16 mouse cellular contexts compared by ENCODE assay signal in the genomic region with DNA sequence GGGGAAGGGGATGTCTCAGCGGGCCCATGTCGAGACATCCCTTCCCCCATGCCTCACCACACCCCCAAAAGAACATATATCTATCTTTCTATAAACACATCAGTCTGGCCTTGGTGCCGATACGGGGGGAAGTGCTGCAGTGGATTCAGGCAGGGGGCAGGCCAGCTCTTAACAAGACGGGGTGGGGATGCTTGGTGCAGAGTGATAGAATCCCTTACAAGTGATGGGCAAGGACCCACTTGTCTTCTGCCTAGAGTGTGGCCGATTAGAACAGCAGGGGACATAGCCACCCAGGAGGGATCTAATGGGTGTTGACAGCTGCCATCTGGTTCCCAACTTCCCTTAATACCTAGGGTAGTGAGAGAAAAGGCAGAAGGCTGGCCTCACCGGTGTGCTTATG. TPM values are rescaled to one million over a fixed set of nuclear protein-coding genes. Genes with fewer than 3 reads are reported as not detected.
DNase-seq lines count a peak whose midpoint lies in the region; ATAC-seq lines count a peak whose summit lies in the region.
"Had no signal": no experiment of that assay in that cellular context is flagged by ENCODE, and none has a peak within 500 bp of the region (broad histone marks: within the 10 kb centered on the region; RNA-seq: fewer than 3 reads in every experiment).

No protein-coding gene starts in this region.

- H3K9me3 ChIP-seq in heart, embryonic 16.5 days (replicated peaks; ENCODE audit: control insufficient read depth, low read length): no peaks in the 10 kb centered on the region
- H3K9me3 ChIP-seq in lung, embryonic 15.5 days: no peaks in the 10 kb centered on the region
- H3K9me3 ChIP-seq in stomach, embryonic 14.5 days (ENCODE audit: control insufficient read depth, low read depth, low read length): no peaks in the 10 kb centered on the region
- H3K9me3 ChIP-seq in midbrain, embryonic 16.5 days (replicated peaks; ENCODE audit: control insufficient read depth, low read length, poor library complexity, severe bottlenecking): no peaks in the 10 kb centered on the region
- H3K9me3 ChIP-seq: forebrain, embryonic 15.5 days had no signal

- H3K27ac ChIP-seq in heart, embryonic 16.5 days (ENCODE audit: low read length): peak overlapping the region; percentile 60; the same call in 1 of the 2 replicates
- peak overlapping the region; percentile 81; the same call in 1 of the 2 replicates for H3K27ac ChIP-seq in lung, embryonic 15.5 days
- peak overlapping the region; percentile 94 for H3K27ac ChIP-seq in stomach, embryonic 14.5 days (ENCODE audit: low read length)
- no peak overlapping the region for H3K27ac ChIP-seq in midbrain, embryonic 16.5 days (ENCODE audit: low read length)
- H3K27ac ChIP-seq: forebrain, embryonic 15.5 days had no signal

- intact Hi-C loops in left cerebral cortex, postnatal 14 days (cut with DNase I): no loop called here

- 19% methylated on average over 7 of the region's 7 CpGs for WGBS in heart, embryonic 16.5 days
- WGBS in lung, embryonic 15.5 days: 29% methylated on average over 7 of the region's 7 CpGs
- 18% methylated on average over 7 of the region's 7 CpGs for WGBS in stomach, embryonic 14.5 days
- WGBS in midbrain, embryonic 16.5 days: 55% methylated on average over 7 of the region's 7 CpGs

- no peaks in the 10 kb centered on the region for H3K36me3 ChIP-seq in heart, embryonic 16.5 days (ENCODE audit: control insufficient read depth, insufficient read depth)
- H3K36me3 ChIP-seq in lung, embryonic 15.5 days: no peaks in the 10 kb centered on the region
- H3K36me3 ChIP-seq in stomach, embryonic 14.5 days (ENCODE audit: control insufficient read depth, insufficient read depth, low read length): no peaks in the 10 kb centered on the region
- no peaks in the 10 kb centered on the region for H3K36me3 ChIP-seq in midbrain, embryonic 16.5 days (ENCODE audit: control insufficient read depth, insufficient read depth, low read length)
- H3K36me3 ChIP-seq: forebrain, embryonic 15.5 days had no signal

- no peak for DNase-seq in heart, adult 11 months
- DNase-seq in lung, adult 18-20 months: no peak
- DNase-seq in left cerebral cortex, postnatal 14 days (ENCODE audit: low spot score in 2 of 2): no peak
- DNase-seq: adrenal gland, postnatal 36 days; cerebellum, adult 8-10 months; thymus, postnatal 14 days had no signal

- H3K4me3 ChIP-seq in heart, embryonic 16.5 days (ENCODE audit: low read length): no peak overlapping the region
- H3K4me3 ChIP-seq in lung, embryonic 15.5 days: no peak overlapping the region
- H3K4me3 ChIP-seq in stomach, embryonic 14.5 days (ENCODE audit: low read depth, low read length): no peak overlapping the region
- no peak overlapping the region for H3K4me3 ChIP-seq in midbrain, embryonic 16.5 days (ENCODE audit: low read depth, low read length)
- H3K4me3 ChIP-seq: forebrain, embryonic 15.5 days had no signal

- H3K4me2 ChIP-seq in heart, embryonic 16.5 days (ENCODE audit: low read depth, low read length): no peak overlapping the region
- H3K4me2 ChIP-seq in lung, embryonic 15.5 days: no peak overlapping the region
- H3K4me2 ChIP-seq in stomach, embryonic 14.5 days (replicated peaks; ENCODE audit: low read depth, low read length): 0 out of 2 replicates have a peak overlapping the region, but pooled peaks have one; percentile 18
- no peak overlapping the region for H3K4me2 ChIP-seq in midbrain, embryonic 16.5 days (ENCODE audit: low read length)
- H3K4me2 ChIP-seq: forebrain, embryonic 15.5 days had no signal

- peak; percentile 13; the same call in 1 of the 2 replicates for ATAC-seq in heart, embryonic 16.5 days (replicated peaks; ENCODE audit: extremely low read depth, insufficient read depth, low FRiP score)
- ATAC-seq in lung, embryonic 15.5 days (ENCODE audit: borderline replicate concordance, extremely low read depth, low FRiP score, low TSS enrichment): no peak
- peak; percentile 45; the same call in 1 of the 2 replicates for ATAC-seq in granulocyte monocyte progenitor cell, adult 5-6 weeks (replicated peaks; ENCODE audit: poor library complexity, severe bottlenecking)
- ATAC-seq in stomach, embryonic 14.5 days (ENCODE audit: insufficient number of reproducible peaks, insufficient read depth, low FRiP score, low read depth): peak; percentile 8; the same call in 1 of the 2 replicates
- ATAC-seq in midbrain, embryonic 16.5 days: no peak
- ATAC-seq: forebrain, embryonic 15.5 days; hindbrain, embryonic 16.5 days had no signal

- H3K4me1 ChIP-seq in heart, embryonic 16.5 days (ENCODE audit: control insufficient read depth, insufficient read depth, low read length): peaks cover 8% of the 10 kb centered on the region; the same call in 1 of the 2 replicates
- H3K4me1 ChIP-seq in lung, embryonic 15.5 days: peaks cover 28% of the 10 kb centered on the region
- peaks cover 50% of the 10 kb centered on the region for H3K4me1 ChIP-seq in stomach, embryonic 14.5 days (ENCODE audit: control insufficient read depth, insufficient read depth, low read length)
- no peaks in the 10 kb centered on the region for H3K4me1 ChIP-seq in midbrain, embryonic 16.5 days (ENCODE audit: control insufficient read depth, insufficient read depth, low read length)
- H3K4me1 ChIP-seq: forebrain, embryonic 15.5 days had no signal

- peaks cover 8% of the 10 kb centered on the region for H3K27me3 ChIP-seq in heart, embryonic 16.5 days (ENCODE audit: control insufficient read depth, insufficient read depth, low read length)
- H3K27me3 ChIP-seq in lung, embryonic 15.5 days: no peaks in the 10 kb centered on the region
- no peaks in the 10 kb centered on the region for H3K27me3 ChIP-seq in stomach, embryonic 14.5 days (ENCODE audit: control insufficient read depth, insufficient read depth, low read length)
- no peaks in the 10 kb centered on the region; the same call in 1 of the 2 replicates for H3K27me3 ChIP-seq in midbrain, embryonic 16.5 days (ENCODE audit: control insufficient read depth, insufficient read depth, low read depth, low read length)
- H3K27me3 ChIP-seq: forebrain, embryonic 15.5 days had no signal

- no peak overlapping the region for H3K9ac ChIP-seq in heart, embryonic 16.5 days (ENCODE audit: low read length)
- no peak overlapping the region for H3K9ac ChIP-seq in lung, embryonic 15.5 days
- H3K9ac ChIP-seq in stomach, embryonic 14.5 days (replicated peaks; ENCODE audit: low read depth, low read length): no peak overlapping the region
- no peak overlapping the region for H3K9ac ChIP-seq in midbrain, embryonic 16.5 days (ENCODE audit: low read depth, low read length)
- H3K9ac ChIP-seq: forebrain, embryonic 15.5 days had no signal

RNA-seq across cellular contexts. Expression of gene Ifitm1, which starts 3.9 kb away (rescaled TPM):
- polyA plus RNA-seq in heart, embryonic 16.5 days (2015; fragmentation: Nextera tagmentation; extraction: Ambion mirVana): 24.0 and 34.8 TPM in 2 replicates
- 47.1 and 54.5 TPM in 2 replicates for polyA plus RNA-seq in lung, embryonic 15.5 days (2015; fragmentation: Nextera tagmentation; extraction: Ambion mirVana)
- total RNA-seq in granulocyte monocyte progenitor cell, adult 5-6 weeks (2014; fragmentation: Nextera tagmentation): 79.9 and 149 TPM in 2 replicates
- total RNA-seq in granulocyte monocyte progenitor cell, adult 5-6 weeks (2017): 18.5 and 25.3 TPM in 2 replicates
- polyA plus RNA-seq in stomach, embryonic 14.5 days (2014; fragmentation: Nextera tagmentation; extraction: Ambion mirVana): 241 and 289 TPM in 2 replicates
- total RNA-seq in left cerebral cortex, postnatal 14 days (2021): 1 to 10 TPM; 4.7 to 4.9 TPM
- 9.0 and 11.1 TPM in 2 replicates for polyA plus RNA-seq in midbrain, embryonic 16.5 days (2015; fragmentation: Nextera tagmentation; extraction: Ambion mirVana)

RNA-seq across cellular contexts. Expression of gene Ifitm2, which starts 15.1 kb away (rescaled TPM):
- polyA plus RNA-seq in heart, embryonic 16.5 days (2015; fragmentation: Nextera tagmentation; extraction: Ambion mirVana): 525 and 571 TPM in 2 replicates
- polyA plus RNA-seq in lung, embryonic 15.5 days (2015; fragmentation: Nextera tagmentation; extraction: Ambion mirVana): 925 and 963 TPM in 2 replicates
- 555 and 581 TPM in 2 replicates for total RNA-seq in granulocyte monocyte progenitor cell, adult 5-6 weeks (2014; fragmentation: Nextera tagmentation)
- 354 and 388 TPM in 2 replicates for total RNA-seq in granulocyte monocyte progenitor cell, adult 5-6 weeks (2017)
- 1,395 and 1,501 TPM in 2 replicates for polyA plus RNA-seq in stomach, embryonic 14.5 days (2014; fragmentation: Nextera tagmentation; extraction: Ambion mirVana)
- total RNA-seq in left cerebral cortex, postnatal 14 days (2021): 10 to 100 TPM; 11.5 to 15.0 TPM
- 118 and 129 TPM in 2 replicates for polyA plus RNA-seq in midbrain, embryonic 16.5 days (2015; fragmentation: Nextera tagmentation; extraction: Ambion mirVana)

RNA-seq across cellular contexts. Expression of gene Gm45717, which starts 15.2 kb away (rescaled TPM):
- polyA plus RNA-seq in heart, embryonic 16.5 days (2015; fragmentation: Nextera tagmentation; extraction: Ambion mirVana): 0.66 TPM in 1 of 2 replicates, not detected in the other
- not detected in 2 replicates for polyA plus RNA-seq in lung, embryonic 15.5 days (2015; fragmentation: Nextera tagmentation; extraction: Ambion mirVana)
- not detected in 2 replicates for total RNA-seq in granulocyte monocyte progenitor cell, adult 5-6 weeks (2014; fragmentation: Nextera tagmentation)
- not detected in 2 replicates for total RNA-seq in granulocyte monocyte progenitor cell, adult 5-6 weeks (2017)
- polyA plus RNA-seq in stomach, embryonic 14.5 days (2014; fragmentation: Nextera tagmentation; extraction: Ambion mirVana): not detected in 2 replicates
- not detected for total RNA-seq in left cerebral cortex, postnatal 14 days (2021)
- not detected in 2 replicates for polyA plus RNA-seq in midbrain, embryonic 16.5 days (2015; fragmentation: Nextera tagmentation; extraction: Ambion mirVana)
- total RNA-seq: adrenal gland, postnatal 36 days; gastrocnemius, postnatal 4 days; layer of hippocampus, postnatal 25 days had no signal
- polyA plus RNA-seq: forebrain, embryonic 15.5 days; hindbrain, embryonic 16.5 days; liver, embryonic 16.5 days had no signal

RNA-seq across cellular contexts. Expression of gene Ifitm5, which starts 20.8 kb away (rescaled TPM):
- polyA plus RNA-seq in heart, embryonic 16.5 days (2015; fragmentation: Nextera tagmentation; extraction: Ambion mirVana): 1.3 and 1.6 TPM in 2 replicates
- 2.8 and 4.0 TPM in 2 replicates for polyA plus RNA-seq in lung, embryonic 15.5 days (2015; fragmentation: Nextera tagmentation; extraction: Ambion mirVana)
- 1.7 TPM in 1 of 2 replicates, not detected in the other for total RNA-seq in granulocyte monocyte progenitor cell, adult 5-6 weeks (2014; fragmentation: Nextera tagmentation)
- not detected in 2 replicates for total RNA-seq in granulocyte monocyte progenitor cell, adult 5-6 weeks (2017)
- 2.0 and 2.6 TPM in 2 replicates for polyA plus RNA-seq in stomach, embryonic 14.5 days (2014; fragmentation: Nextera tagmentation; extraction: Ambion mirVana)
- total RNA-seq in left cerebral cortex, postnatal 14 days (2021): not detected
- 0.29 and 1.3 TPM in 2 replicates for polyA plus RNA-seq in midbrain, embryonic 16.5 days (2015; fragmentation: Nextera tagmentation; extraction: Ambion mirVana)
- total RNA-seq: layer of hippocampus, postnatal 25 days had no signal

RNA-seq across cellular contexts. Expression of gene Pgghg, which starts 29.7 kb away (rescaled TPM):
- polyA plus RNA-seq in heart, embryonic 16.5 days (2015; fragmentation: Nextera tagmentation; extraction: Ambion mirVana): 12.2 and 12.4 TPM in 2 replicates
- 18.7 and 21.0 TPM in 2 replicates for polyA plus RNA-seq in lung, embryonic 15.5 days (2015; fragmentation: Nextera tagmentation; extraction: Ambion mirVana)
- 6.6 and 11.5 TPM in 2 replicates for total RNA-seq in granulocyte monocyte progenitor cell, adult 5-6 weeks (2014; fragmentation: Nextera tagmentation)
- total RNA-seq in granulocyte monocyte progenitor cell, adult 5-6 weeks (2017): 6.9 and 7.8 TPM in 2 replicates
- polyA plus RNA-seq in stomach, embryonic 14.5 days (2014; fragmentation: Nextera tagmentation; extraction: Ambion mirVana): 28.7 and 31.0 TPM in 2 replicates
- 1 to 10 TPM; 3.8 to 3.9 TPM for total RNA-seq in left cerebral cortex, postnatal 14 days (2021)
- polyA plus RNA-seq in midbrain, embryonic 16.5 days (2015; fragmentation: Nextera tagmentation; extraction: Ambion mirVana): 5.4 and 6.3 TPM in 2 replicates

Comparison
In these comparisons a context has a peak if more than half of its experiments do, and no peak if none do; other contexts are left out.
1. ATAC-seq: peak in heart, embryonic 16.5 days (single experiment), granulocyte monocyte progenitor cell, adult 5-6 weeks (single experiment) and stomach, embryonic 14.5 days (single experiment); none in lung, embryonic 15.5 days (single experiment) and midbrain, embryonic 16.5 days (single experiment).